Mouse (Mus musculus) left cerebral cortex, adult 2 months (tissue): ENCODE results near the gene Snx9. TPM values are rescaled to one million over a fixed set of nuclear protein-coding genes. Genes with fewer than 3 reads are reported as not detected.

ENCODE experiments used
- DNase-seq, 2 experiments: peaks; one replicate each; pipeline ENCODE4 v3.0.0; 2021 to 2022; ENCODE audit warnings: low spot score in 2 of 2, mixed read lengths in 1 of 2; ENCODE audit errors: extremely low spot score in 1 of 2
- H3K27ac ChIP-seq: fragments of 200-600 bp; 2 replicates; pipeline ENCODE4 v1.8.1; 2022
- H3K4me3 ChIP-seq: fragments of 200-600 bp; 2 replicates; pipeline ENCODE4 v1.8.1; 2022
- CTCF ChIP-seq: fragments of 200-600 bp; IDR thresholded peaks from 2 replicates; pipeline ENCODE4 v1.8.1; 2022; ENCODE audit warnings: antibody characterized with exemption, mild to moderate bottlenecking, moderate library complexity
- intact Hi-C: fragments of 180-260 bp; cut with DNase I; formaldehyde crosslinking; loops from one replicate; pipeline ENCODE4 v1.15.1; 2025
- total RNA-seq, 2 experiments: library from RNA; stranded (reverse); gene quantifications; 2 replicates each; pipeline ENCODE4 v1.2.3; 2021

Snx9 gene
- total RNA-seq, 2 experiments from 2014 or later, result 14.7 to 16.6 TPM

GRCm38 (mm10) chr17:5968562-5968961, 127.4 kb downstream of the Snx9 start:
- DNase-seq, result no peak
- intact Hi-C loops, result no loop called here
- TF ChIP-seq CTCF, result no peak
- Histone ChIP-seq H3K27ac (no peak overlapping the region), H3K4me3 (no peak overlapping the region)

- TF ChIP-seq CTCF, result no peak
- no peak for DNase-seq
- Histone ChIP-seq H3K27ac (no peak overlapping the region), H3K4me3 (no peak overlapping the region)
- intact Hi-C loops, result no loop called here
Measured at GRCm38 (mm10) chr17:5969246-5969645, 128.1 kb downstream of the Snx9 start.

- Histone ChIP-seq H3K4me3 (no peak overlapping the region), H3K27ac (no peak overlapping the region)
- intact Hi-C loops, result no loop called here
- no peak for TF ChIP-seq CTCF
- no peak for DNase-seq
Measured at GRCm38 (mm10) chr17:5970298-5970821, 129.2 kb downstream of the Snx9 start.

- no peak for DNase-seq
- Histone ChIP-seq H3K27ac (no peak overlapping the region), H3K4me3 (no peak overlapping the region)
- TF ChIP-seq CTCF, result no peak
- intact Hi-C loops, result no loop called here
Measured at GRCm38 (mm10) chr17:5973536-5973935, 132.4 kb downstream of the Snx9 start.

GRCm38 (mm10) chr17:5975099-5975977, 134.2 kb downstream of the Snx9 start:
- peak; percentile 76 to 79 for DNase-seq
- H3K4me3 ChIP-seq, result peak overlapping the region; percentile 59
- intact Hi-C loops, result loop anchor here (5.0 kb wide), 1 partner anchor 333 kb away; no protein-coding TSS in a partner anchor
- peak; percentile 5; the same call in 1 of the 2 replicates for TF ChIP-seq CTCF
- H3K27ac ChIP-seq, result peak overlapping the region; percentile 92

DNA sequence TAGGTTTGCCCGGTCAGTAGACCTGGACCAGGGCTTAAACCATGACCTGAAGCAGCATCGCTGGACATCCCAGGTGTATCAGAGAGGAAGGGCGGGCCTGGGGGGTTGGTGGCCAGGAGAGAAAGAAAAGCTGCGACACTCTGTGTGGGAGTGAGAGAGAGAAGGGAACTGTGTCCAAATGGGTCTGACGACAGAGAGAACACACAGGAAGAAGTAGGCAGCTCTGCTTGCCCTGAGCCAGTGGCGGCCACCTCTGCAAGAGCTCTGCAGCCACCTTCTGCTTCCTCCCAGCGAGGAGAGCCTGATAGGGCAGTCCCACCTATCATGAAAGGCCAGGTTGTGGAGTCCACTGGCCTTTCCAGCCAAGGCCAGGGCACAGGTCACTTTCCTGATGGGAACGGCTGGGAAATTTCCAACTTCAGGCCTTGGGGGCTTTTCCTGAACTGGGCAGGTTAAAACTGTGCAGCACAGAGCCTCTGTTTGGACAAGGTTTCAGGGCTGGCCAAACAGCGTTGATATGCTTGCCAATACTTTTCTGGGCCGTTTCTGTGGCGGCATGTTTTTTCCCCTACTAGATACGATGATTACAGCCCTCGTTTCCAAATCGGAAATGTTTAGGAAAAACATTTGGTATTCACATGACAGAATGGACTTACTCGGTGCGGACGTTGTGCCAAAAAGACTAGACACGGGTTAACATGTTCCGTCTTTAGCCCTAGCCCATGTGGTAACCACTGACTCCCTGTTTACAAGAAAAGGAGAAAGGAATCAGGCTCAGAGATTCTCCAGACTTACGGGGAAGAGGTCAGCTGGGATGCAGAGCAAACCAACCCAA, 135.3 kb downstream of the Snx9 start:
- peak overlapping the region; percentile 59 for H3K4me3 ChIP-seq
- DNase-seq, result peak in 1 of 2 experiments; percentile 55
- TF ChIP-seq CTCF, result no peak
- peak overlapping the region; percentile 92 for H3K27ac ChIP-seq
- intact Hi-C loops, result loop anchor here (1.0 to 5.0 kb wide), 4 partner anchors 23 to 334 kb away; partner anchors contain the start of gene Synj2

- H3K27ac ChIP-seq, result peak overlapping the region; percentile 92
- peak in 1 of 2 experiments; percentile 36 for DNase-seq
Measured at GRCm38 (mm10) chr17:5977056-5977920, 136.2 kb downstream of the Snx9 start.

DNA sequence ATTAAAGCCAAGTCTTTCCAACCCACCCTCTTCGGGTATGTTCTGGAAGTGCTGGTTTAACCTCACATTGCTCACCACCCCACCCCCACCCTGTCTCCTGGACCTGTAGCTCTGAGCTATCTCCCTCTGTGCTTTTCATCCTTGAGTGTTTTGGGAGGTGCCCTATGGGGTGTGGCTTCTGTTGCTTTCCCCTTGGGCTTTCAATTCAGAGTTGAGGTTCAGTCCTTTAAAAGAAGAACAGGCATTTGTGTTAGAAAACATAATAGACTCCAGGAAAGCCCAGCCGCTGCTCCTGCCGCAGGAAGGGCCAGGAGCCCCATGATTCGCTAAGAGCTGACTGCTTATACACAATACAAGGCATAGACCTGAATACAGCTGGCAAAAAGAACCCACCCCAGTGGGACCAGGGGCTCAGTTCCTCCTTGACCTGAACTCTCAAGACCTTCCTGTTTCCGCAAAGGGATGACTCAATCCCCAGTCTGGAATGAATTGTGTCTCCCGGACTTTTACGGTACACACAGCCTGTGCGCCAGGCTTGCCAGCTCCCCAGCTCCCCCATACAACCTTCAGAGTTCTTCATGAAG, 136.9 kb downstream of the Snx9 start:
- intact Hi-C loops, result loop anchor here (2.0 to 5.0 kb wide), 3 partner anchors 29 to 336 kb away; partner anchors contain the start of gene Synj2
- DNase-seq, result no peak
- Histone ChIP-seq H3K4me3 (peak overlapping the region; percentile 59), H3K27ac (peak overlapping the region; percentile 92)
- no peak; the same call in 1 of the 2 replicates for TF ChIP-seq CTCF

More at GRCm38 (mm10) chr17:5977056-5977920, 136.2 kb downstream of the Snx9 start:
- intact Hi-C loops, result loop anchor here (2.0 to 5.0 kb wide), 3 partner anchors 30 to 335 kb away; partner anchors contain the start of gene Synj2
- TF ChIP-seq CTCF, result no peak
- H3K4me3 ChIP-seq, result peak overlapping the region; percentile 59

DNA sequence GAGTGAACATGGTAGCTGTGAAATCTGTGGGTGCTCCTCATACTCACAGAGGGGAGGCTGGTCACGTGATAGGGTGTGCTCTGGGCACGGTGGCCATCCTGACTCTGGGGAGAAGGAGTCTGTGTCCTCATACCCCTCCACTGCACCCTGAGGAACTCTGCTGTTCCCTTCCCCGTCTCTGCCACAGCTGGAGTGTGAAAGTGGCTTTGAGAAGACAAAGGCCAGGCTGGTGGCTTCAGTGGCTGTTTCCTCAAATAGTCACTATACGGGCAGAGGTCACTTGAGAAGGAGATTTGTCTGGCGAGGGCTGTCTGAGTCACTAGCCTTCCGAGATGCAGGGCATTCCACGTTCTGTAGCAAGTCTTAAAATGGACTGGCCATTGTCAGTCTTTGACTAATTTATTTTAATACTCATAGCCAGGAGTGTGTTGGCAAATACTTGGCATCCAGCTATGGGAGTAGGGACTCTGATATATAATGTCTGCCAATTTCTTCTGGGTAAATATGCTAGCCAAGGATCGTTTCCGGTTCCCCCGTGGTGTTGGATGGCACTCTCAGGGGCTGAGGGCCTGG, 137.5 kb downstream of the Snx9 start:
- H3K27ac ChIP-seq, result peak overlapping the region; percentile 92
- H3K4me3 ChIP-seq, result peak overlapping the region; percentile 59; the same call in 1 of the 2 replicates
- intact Hi-C loops, result loop anchor here (5.0 kb wide), 1 partner anchor 336 kb away; no protein-coding TSS in a partner anchor
- no peak for DNase-seq
- no peak for TF ChIP-seq CTCF

DNA sequence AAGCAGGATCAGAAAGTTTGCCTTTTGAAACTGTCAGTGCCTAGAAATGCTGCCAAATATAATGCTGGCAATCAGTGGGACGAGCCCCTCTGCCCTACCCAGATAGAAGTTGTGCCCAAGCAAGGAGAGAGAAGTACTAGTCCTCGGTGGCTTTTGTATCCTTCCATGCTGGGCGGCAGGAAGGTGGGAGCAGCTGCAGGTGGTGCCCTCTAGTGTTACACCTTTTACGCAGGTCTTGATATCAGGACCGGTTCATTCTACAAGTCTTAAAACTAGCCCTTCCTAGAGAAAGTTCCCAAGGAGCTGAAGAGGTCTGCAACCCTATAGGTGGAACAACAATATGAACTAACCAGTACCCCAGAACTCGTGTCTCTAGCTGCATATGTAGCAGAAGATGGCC, 139.7 kb downstream of the Snx9 start:
- intact Hi-C loops, result no loop called here
- no peak overlapping the region for H3K4me3 ChIP-seq

More for the DNA sequence above, 139.7 kb downstream of the Snx9 start:
- peak; percentile 45 for TF ChIP-seq CTCF
- DNase-seq, result no peak
- H3K27ac ChIP-seq, result no peak overlapping the region

Other genes with a start within 250 kb of the Snx9 start
- 100 to 1,000 TPM; 130 to 132 TPM for gene Synj2, start 100.0 kb downstream of the Snx9 start, total RNA-seq
- gene Serac1, start 238.4 kb downstream of the Snx9 start, total RNA-seq, result 10 to 100 TPM; 17.5 to 17.7 TPM
- 100 to 1,000 TPM; 103 to 106 TPM for gene Gtf2h5, start 238.5 kb downstream of the Snx9 start, total RNA-seq